Mouse (Mus musculus): ENCODE results near the gene Caskin1.

Gene Caskin1

DNA sequence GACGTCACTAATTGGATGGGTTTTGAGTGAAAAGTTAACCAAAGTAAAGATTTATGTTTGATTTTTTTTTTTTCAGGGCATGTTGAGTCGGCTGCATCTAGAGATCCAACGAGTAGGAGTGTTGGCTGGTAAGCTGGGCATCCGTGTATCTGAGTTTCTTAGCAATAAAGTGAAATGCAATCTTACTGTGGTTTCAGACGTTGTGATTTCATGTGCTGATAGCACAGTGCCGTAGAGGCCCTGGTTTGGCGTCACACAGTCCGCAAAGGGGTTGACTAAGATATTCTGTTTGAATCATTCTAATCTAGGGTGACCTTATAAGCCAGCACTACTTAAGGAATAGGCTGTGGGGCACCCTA, 40.1 kb downstream of the Caskin1 start:
- in situ Hi-C loops (cut with MboI; ENCODE audit: unreplicated experiment in 2 of 2): no loop called here

DNA sequence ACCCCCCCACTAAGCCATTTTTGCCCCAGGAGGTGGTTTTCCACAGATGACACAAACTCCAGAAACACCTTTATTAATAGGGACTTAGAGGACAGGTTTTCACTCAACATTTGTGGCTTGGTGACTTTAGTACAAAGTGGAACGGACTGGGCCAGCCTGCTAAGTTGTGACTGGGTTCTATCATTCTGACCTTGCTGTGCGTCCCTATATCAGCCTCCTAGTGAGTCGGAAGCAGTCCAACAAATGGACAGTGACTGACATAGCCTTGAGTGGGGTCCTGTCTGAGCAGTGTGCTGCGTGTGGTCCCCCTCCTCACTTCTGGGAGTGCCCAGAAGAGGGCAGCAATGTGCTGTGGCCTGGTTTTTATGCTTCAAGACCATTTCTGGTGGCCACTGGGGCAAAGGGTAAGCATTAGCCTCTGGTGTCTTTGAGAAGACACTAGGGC, 40.6 kb downstream of the Caskin1 start:
- in situ Hi-C loops (cut with MboI; ENCODE audit: unreplicated experiment in 2 of 2): no loop called here

DNA sequence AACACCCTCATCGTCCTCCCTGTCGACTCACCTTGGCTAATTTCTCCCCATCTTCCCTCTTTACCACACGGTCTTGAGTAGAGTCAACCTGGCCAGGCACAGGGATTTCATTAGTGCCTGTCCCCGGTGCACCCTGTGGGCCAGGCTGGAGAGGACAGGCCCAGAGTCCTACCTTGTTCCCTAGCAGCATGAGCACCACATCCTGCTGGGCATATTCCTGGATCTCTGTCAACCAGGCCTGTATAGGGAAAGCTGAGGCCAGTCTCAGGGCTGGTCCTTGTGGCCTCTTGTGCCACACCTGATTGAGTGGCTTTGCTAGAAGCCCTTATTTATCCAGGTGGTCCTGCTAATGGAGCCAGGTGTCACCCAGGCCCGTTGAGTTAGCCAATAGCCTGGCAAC, 41.5 kb downstream of the Caskin1 start:
- in situ Hi-C loops (cut with MboI; ENCODE audit: unreplicated experiment in 2 of 2): loop anchor here in 1 of 2 experiments (5.0 kb wide), 1 partner anchor 127 kb away; the partner anchor contains the start of gene Npw

DNA sequence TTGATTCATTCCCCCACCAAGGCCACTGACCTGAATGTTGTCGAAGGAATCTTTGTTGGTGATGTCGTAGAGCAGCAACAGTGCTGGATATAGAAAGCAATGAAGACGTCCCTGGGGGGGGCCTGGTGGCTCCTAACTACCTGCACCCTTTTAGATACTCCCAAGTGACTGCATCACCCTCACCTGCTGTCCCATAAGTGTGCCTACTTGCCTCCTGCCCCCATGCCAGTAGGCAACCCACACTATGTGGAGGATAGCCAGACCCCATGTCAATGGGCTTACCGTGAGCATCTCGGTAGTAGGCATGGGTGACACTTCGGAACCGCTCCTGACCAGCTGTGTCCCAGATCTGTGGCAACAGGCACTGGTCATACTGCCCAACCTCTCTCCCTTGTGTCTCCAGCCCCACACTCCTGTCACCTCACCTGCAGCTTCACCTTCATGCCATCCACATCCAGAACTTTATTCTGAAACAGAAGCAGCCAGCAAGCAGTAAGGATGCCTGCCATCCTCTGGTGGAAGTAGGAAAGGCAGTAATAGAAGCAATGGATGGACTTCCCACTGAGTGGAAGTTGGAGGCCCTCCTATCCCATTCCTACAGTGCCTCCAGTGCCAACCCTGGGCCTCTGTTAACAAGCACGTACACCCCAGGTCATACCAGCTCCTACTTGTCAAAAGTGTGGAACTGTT, 42.1 kb downstream of the Caskin1 start:
- in situ Hi-C loops (cut with MboI; ENCODE audit: unreplicated experiment in 2 of 2): loop anchor here in 1 of 2 experiments (5.0 kb wide), 1 partner anchor 127 kb away; the partner anchor contains the start of gene Npw

DNA sequence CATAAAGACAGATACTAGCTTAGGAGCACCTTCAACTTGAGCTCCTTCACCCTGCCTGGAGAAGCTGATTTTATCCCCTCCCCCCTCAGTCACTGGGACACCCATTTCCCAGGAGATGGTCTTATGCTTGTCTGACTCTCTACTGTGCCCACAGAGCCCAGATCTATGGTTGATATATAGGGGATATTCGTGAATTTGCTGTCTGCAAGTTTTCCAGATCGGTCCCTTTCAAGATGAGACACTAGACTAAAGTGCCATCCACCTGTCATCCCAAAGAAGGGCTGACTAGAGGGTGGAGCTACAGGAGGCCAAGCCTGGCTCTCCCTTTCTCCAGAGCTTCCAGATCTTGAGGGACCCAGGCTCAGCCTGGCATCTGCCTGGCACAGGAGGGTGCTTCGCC, 42.7 kb downstream of the Caskin1 start:
- in situ Hi-C loops (cut with MboI; ENCODE audit: unreplicated experiment in 2 of 2): loop anchor here in 1 of 2 experiments (5.0 kb wide), 1 partner anchor 126 kb away; the partner anchor contains the start of gene Npw

DNA sequence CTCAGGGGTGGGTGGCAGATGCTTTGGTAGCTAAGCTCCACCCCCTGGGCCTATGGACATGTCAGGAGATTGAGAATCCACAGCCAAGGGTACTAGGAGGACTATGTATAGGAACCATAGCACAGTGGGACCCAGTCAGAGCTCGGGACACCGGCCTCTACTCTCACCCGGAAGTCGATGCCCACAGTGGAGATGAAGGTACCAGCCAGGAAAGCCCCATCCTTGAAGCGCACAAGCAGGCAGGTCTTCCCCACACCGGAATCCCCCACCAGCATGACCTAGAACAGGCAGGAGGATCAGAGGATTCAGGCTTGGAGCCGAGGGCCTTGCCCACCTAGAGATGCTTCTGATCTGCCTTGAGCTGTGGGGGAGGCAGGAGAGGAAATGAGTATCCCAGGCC, 43.6 kb downstream of the Caskin1 start:
- in situ Hi-C loops (cut with MboI; ENCODE audit: unreplicated experiment in 2 of 2): loop anchor here in 1 of 2 experiments (5.0 kb wide), 1 partner anchor 125 kb away; the partner anchor contains the start of gene Npw

DNA sequence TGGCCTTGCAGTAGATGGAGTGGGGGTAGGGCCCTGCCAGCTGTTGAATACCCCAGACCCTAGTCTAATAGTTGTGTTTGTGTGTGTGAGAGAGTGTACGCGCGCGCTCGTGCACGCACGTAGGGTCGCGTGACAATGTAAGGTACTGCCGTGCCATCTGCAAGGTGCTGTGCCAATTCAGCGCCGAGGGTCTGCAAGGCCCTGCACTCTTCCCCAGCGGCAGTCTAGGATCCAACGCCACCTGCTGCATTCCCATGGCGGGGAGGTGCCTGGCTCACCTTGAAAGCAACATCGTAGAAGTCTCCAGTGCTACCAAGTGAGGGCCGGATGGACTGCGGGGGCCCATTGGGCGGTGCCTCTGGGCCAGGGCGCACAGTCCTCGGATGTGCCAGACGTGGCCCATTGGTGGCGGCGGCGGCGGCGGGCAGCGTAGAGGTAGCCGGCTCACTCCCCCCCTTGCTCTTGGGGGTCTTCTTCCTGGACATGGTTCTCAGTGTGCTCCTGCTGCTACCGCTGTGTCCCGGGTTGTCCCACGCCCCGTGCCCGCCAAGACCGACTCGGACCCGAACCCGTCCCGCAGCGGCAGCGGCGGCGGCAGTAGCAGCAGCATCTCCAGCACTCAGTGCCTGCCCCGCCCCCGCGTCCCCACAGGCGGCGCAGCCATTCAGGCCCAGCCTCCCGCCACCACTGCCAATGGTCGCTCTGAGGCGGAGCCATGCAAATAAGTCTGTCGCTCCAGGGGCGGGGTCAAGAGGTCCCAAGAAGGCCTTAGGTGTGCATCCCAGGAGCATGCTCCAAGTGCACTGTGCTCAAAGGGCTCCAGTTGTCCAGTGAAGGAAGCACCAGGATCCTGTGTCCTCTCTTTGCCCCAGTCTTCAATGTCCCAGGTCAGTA, 44.9 kb downstream of the Caskin1 start:
- in situ Hi-C loops (cut with MboI; ENCODE audit: unreplicated experiment in 2 of 2): loop anchor here in 1 of 2 experiments (5.0 kb wide), 1 partner anchor 124 kb away; the partner anchor contains the start of gene Npw

DNA sequence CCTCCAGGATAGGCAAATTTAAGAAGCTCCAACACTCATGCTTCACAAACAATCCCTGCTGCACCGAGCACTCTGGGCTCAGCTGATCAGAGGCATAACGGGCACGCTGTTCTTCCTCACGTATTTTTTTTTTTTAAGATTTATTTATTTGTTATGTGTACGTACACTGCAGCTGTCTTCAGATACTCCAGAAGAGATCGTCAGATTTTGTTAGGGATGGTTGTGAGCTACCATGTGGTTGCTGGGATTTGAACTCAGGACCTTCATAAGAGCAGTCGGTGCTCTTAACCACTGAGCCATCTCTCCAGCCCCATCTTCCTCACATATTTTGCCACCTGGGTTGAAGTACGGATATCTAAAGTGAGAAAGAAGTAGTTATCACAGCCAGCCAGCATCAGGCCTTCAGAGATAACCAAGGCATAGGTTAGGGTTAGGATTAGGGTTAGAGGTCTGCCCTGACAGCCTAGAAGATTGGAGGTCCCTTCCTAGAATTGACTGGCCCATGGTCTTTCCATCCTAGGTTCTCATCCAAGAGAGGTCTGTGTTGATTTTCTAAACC, 45.8 kb downstream of the Caskin1 start, which contains the start of gene Rab26:
Gene Rab26, minus strand, starts transcription at position 51 of the 559 bp plus-strand sequence.
- in situ Hi-C loops (cut with MboI; ENCODE audit: unreplicated experiment in 2 of 2): loop anchor here in 1 of 2 experiments (5.0 kb wide), 1 partner anchor 123 kb away; the partner anchor contains the start of gene Npw

DNA sequence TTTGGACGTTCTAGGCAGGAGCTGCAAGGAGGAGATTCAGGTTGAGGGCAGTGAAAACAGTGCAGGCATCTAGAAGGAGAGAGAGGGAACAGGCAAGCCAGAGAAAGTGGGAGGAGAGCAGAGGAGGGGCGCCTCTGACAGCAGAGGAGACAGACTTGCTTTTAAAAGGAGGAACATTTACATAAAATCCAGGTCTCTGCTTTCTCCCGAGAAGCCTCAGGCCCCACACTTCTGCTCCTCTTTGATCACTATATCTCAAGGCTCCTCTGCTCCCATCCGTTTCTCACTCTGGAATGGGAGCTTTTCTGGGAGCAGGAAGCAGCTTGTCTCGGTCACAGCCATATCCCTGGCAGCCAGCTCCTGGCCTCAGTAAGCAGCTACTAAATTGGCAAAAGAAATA, 46.9 kb downstream of the Caskin1 start:
- in situ Hi-C loops (cut with MboI; ENCODE audit: unreplicated experiment in 2 of 2): no loop called here

DNA sequence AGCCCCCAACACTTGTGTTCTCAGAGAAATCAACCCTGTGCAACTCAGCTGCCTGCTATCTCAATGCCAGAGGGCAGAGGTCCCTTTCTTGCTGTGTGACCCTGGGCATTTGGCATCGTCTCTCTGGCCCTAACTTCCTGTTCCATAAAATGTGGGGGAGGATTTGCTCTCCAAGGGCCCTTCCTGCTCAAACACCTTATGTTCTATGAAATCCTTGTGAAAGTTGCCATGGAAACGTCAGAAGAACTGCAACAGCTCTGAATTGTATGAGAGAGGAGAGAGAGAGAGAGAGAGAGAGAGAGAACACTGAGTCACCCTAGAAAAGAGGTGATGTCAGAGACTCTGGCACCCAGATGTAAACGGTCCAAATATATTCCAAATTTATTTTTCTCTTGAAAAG, 49.1 kb downstream of the Caskin1 start:
- in situ Hi-C loops (cut with MboI; ENCODE audit: unreplicated experiment in 2 of 2): no loop called here

DNA sequence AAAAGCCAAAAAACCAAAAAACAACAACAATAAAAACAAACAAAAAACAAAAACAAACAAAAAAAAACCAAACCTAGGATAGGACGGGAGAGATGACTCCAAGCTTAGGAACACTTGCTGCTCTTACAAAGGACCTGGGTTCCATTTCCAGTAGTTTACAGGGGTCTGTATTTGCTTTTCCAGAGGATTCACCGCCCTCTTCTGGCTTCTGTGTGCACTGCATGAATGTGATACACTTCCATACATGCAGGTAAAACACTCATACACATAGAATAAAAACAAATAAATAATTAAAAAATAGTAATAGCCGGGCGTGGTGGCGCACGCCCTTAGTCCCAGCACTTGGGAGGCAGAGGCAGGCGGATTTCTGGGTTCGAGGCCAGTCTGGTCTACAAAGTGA, 50.5 kb downstream of the Caskin1 start:
- in situ Hi-C loops (cut with MboI; ENCODE audit: unreplicated experiment in 2 of 2): no loop called here

DNA sequence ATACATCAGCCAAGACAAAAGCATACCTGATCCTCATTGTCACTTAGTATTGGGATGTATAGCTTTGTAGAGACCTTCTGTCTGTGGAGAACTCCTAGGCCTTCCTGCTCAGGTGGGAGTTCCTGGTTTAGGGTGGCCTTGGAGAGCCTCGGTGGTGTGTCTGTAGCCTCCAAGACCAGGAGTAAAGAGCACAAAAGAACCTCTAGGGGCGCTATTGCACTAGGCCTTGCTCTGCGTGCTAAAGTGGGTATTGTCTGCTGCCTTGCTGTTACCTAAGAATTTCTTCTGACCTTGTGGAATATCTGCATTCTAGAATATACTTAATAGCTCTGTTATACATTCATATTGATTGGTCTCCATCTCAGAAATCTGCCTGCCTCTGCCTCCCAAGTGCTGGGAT, 52.0 kb downstream of the Caskin1 start:
- in situ Hi-C loops (cut with MboI; ENCODE audit: unreplicated experiment in 2 of 2): loop anchor here in 1 of 2 experiments (5.0 kb wide), 1 partner anchor 112 kb away; the partner anchor contains the start of gene Slc9a3r2

DNA sequence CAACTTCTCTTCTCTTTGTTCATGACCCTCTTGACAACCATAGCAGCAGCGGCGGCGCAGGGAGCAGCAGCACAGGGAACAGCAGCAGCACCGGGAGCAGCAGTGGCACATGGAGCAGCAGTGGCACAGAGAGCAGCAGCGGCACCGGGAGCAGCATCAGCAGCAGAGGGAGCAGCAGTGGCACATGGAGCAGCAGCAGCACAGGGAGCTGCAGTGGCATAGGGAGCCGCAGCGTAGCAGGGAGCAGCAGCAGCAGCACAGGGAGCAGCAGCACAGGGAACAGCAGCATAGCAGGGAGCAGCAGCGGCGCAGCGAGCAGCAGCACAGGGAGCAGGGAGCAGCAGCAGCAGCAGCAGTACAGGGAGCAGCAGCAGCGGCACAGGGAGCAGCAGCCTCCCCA, 56.2 kb downstream of the Caskin1 start:
- in situ Hi-C loops (cut with MboI; ENCODE audit: unreplicated experiment in 2 of 2): loop anchor here in 1 of 2 experiments (5.0 kb wide), 1 partner anchor 108 kb away; the partner anchor contains the start of gene Slc9a3r2

DNA sequence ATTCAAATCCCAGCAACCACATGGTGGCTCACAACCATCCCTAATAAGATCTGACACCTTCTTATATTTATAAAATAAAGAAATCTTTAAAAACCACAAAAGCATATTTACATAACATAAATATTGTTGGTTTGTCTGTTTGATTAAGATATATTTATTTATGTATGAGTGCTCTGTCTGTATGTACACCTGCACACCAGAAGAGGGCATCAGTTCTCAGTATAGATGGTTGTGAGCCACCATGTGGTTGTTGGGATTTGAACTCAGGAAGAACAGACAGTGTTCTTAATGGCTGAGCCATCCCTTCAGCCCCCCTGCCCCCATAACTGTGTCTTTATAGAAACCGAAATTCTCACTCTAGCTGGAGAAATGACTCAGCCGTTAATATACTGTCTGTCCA, 56.8 kb downstream of the Caskin1 start:
- in situ Hi-C loops (cut with MboI; ENCODE audit: unreplicated experiment in 2 of 2): no loop called here

DNA sequence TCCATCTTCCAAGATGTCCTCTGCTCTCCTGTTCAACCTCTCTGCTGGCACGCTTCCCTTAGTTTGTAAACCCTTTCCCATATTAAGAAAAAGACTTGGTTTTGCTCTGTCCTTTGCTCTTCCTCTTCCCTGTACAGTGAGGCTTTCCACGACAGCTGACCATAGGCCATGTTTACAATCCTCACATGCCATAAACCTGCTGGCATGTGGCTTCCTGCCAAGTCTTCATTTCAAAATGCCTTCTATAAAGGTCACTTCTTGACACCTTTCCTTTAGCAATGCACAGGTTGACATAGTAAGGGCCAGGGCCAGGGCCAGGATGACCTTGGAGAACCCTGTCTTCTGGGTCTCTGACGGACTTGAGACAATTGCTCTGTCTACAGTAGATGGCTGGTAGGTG, 57.8 kb downstream of the Caskin1 start:
- in situ Hi-C loops (cut with MboI; ENCODE audit: unreplicated experiment in 2 of 2): no loop called here

DNA sequence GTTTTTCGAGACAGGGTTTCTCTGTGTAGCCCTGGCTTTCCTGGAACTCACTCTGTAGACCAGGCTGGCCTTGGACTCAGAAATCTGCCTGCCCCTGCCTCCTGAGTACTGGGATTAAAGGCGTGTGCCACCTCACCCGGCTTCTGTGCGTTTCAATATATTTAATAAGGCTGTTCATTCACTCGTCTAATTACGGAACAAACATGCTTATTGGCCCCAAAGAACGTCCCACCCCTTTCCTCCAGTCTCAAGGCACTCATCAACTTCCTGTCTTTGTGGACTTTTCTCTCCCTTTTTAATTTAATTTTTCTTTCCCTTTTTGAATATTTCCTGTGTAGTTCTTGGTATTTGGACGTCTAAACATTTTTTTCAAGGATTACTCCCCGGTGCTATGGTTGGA, 60.0 kb downstream of the Caskin1 start:
- in situ Hi-C loops (cut with MboI; ENCODE audit: unreplicated experiment in 2 of 2): no loop called here

DNA sequence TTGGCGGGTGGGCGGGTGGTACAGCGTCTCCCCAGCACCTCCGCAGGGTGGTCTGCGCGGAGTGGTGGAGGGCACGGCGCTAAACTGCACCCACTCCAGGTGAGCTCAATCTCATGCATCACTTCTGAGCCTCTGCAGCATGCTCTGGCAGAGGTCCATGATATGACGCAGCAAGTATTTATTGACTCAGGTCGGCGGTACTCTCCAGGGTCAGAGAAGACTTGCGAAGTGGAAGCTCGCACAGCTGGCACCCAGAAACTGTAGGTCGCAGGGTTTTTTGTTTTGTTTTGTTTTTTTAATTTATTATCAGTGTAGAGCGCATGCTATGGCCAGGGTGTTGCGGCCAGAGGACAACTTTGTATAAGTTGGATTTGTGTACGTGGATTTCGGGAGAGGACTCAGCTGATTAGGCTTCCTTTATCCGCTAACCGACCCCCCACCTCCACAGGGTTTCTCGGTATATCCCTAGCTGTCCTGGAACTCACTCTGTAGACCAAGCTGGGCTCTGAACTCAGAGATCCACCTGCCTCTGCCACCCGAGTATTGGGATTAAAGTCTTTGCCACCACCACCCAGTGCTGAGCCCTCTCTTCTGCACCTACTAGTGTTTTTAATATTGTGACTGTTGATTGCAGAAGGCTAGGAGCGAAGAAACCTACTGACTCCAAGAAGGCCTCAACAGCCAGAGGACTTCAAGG, 60.7 kb downstream of the Caskin1 start:
- in situ Hi-C loops (cut with MboI; ENCODE audit: unreplicated experiment in 2 of 2): no loop called here

DNA sequence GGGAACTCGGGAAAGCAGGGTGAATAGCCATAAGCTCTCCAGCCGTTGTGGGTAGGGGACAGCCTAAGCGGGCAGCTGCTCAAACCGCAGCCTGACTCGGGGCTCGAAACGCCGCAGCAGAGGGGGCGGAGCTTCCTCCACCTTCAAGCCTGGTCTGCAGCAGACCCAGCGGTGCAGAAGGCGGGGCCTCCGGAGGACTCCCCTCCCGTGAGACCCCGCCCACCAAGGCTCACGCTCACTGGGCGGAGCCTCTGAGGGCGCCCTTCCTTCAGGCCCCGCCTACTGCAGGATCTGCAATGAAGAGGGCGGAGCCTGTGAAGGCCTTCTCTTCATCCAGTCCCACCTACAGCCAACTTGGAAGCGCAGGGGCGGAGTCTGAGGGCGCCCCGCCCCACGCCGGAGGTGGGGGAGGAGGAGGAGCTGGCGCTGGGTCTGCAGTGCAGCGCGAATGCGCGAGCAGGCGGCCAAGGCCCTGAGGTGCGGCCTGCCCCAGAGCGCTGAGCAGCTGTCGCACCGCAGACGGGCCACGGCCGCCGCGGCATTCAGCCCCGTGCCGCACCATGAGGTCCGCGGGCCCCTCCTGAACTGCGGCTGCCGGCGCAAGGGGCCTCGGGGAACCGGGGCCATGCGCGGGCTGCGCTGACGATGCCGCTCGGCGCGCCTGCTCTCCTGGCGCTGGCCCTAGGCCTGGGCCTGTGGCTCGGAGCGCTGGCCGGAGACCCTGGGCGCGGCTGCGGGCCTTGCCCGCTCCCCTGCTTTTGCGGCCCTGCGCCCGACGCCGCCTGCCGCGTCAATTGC, 61.4 kb downstream of the Caskin1 start, which contains the start of gene Pkd1:
Gene Pkd1, plus strand, starts transcription at position 217 of the 798 bp plus-strand sequence.
- in situ Hi-C loops (cut with MboI; ENCODE audit: unreplicated experiment in 2 of 2): no loop called here

DNA sequence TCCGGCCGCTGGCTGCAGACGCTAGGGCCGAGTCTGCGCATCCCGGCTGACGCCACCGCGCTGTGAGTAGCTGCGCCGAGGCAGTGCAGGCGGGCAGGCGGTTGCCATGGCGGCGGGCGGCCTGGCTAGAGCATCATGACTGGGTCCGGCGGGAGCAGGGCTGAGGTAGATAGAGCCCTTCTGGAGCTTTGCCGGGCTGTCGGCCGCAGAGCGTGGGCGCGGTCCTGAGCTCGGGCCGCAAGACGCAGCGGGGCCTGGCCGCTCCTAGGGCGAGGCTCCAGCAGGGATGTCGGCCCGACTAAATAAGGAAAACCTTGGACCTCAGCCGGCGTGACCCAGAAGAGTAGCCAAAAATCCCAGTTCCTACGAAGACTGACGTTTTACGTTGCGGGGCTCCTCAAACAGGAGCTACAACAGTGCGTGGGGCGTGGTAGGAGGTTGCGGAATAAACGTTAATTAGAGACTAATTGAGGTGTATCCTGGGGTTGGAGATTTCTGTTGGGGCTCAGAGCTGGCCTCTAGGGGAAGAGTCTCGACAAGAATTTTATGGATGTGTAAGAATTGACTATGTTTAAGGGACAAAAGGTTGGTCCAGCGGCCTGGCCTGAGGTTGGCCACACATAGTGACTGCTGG, 62.1 kb downstream of the Caskin1 start:
- in situ Hi-C loops (cut with MboI; ENCODE audit: unreplicated experiment in 2 of 2): no loop called here

All from v-Abl transformed pro-B cells (cell line).